Mouse (Mus musculus): ENCODE results near the gene Fmnl2.

DNA sequence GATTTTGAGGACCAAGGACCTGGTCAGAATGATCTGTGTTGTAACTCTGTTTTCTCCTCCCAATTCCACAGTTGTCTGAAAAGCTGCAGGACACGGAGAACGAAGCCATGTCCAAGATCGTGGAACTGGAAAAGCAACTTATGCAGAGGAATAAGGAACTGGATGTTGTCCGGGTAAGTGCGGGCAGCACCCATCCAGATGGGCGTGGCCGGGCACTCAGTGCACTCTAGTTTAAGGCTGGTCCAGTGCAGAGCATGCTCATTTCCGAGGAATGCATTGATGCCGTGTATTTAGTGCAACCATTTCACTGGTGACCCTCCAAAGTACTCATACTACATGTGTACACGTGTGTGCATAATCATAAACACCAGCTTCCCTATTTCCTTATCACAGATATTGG, 247.7 kb downstream of the Fmnl2 start:
- TF ChIP-seq GATA1 (IDR thresholded peaks at IDR 0.05; ENCODE audit: low read length) = no peak
- no peak for TF ChIP-seq TAL1 (IDR thresholded peaks at IDR 0.05; ENCODE audit: low read length)
